Mouse (Mus musculus): ENCODE measurements around the gene Gm8439.

The Gm8439 gene

GRCm38 (mm10) chr4:120613691-120614329 is 25.3 kb downstream of the Gm8439 start:
- DNase-seq = no peak

GRCm38 (mm10) chr4:120614644-120615043 is 26.1 kb downstream of the Gm8439 start:
- DNase-seq = no peak

GRCm38 (mm10) chr4:120615528-120616081 is 27.1 kb downstream of the Gm8439 start:
- DNase-seq = no peak

GRCm38 (mm10) chr4:120616199-120617025 is 27.9 kb downstream of the Gm8439 start:
- no peak for DNase-seq

- no peak for DNase-seq
Measured at GRCm38 (mm10) chr4:120627728-120628127, 39.2 kb downstream of the Gm8439 start.

GRCm38 (mm10) chr4:120630218-120630931 is 41.8 kb downstream of the Gm8439 start:
- no peak for DNase-seq

GRCm38 (mm10) chr4:120631828-120632227 is 43.3 kb downstream of the Gm8439 start:
- no peak for DNase-seq

GRCm38 (mm10) chr4:120635351-120635750 is 46.8 kb downstream of the Gm8439 start:
- no peak for DNase-seq

- no peak for DNase-seq
Measured at GRCm38 (mm10) chr4:120641946-120642345, 53.4 kb downstream of the Gm8439 start.

- DNase-seq = no peak
Measured at GRCm38 (mm10) chr4:120643899-120644298, 55.4 kb downstream of the Gm8439 start.

- no peak for DNase-seq
Measured at GRCm38 (mm10) chr4:120649369-120650207, 61.0 kb downstream of the Gm8439 start.

- DNase-seq = no peak
Measured at GRCm38 (mm10) chr4:120650208-120650592, 61.7 kb downstream of the Gm8439 start.

GRCm38 (mm10) chr4:120655898-120656297 is 67.4 kb downstream of the Gm8439 start:
- DNase-seq = no peak
